Mouse (Mus musculus): ENCODE measurements around the gene Nek4. TPM values are rescaled to one million over a fixed set of nuclear protein-coding genes. Genes with fewer than 3 reads are reported as not detected.

Nek4 gene
- 5.4 and 7.3 TPM in 2 replicates for polyA plus RNA-seq (2015; fragmentation: Nextera tagmentation; extraction: Ambion mirVana)

DNA sequence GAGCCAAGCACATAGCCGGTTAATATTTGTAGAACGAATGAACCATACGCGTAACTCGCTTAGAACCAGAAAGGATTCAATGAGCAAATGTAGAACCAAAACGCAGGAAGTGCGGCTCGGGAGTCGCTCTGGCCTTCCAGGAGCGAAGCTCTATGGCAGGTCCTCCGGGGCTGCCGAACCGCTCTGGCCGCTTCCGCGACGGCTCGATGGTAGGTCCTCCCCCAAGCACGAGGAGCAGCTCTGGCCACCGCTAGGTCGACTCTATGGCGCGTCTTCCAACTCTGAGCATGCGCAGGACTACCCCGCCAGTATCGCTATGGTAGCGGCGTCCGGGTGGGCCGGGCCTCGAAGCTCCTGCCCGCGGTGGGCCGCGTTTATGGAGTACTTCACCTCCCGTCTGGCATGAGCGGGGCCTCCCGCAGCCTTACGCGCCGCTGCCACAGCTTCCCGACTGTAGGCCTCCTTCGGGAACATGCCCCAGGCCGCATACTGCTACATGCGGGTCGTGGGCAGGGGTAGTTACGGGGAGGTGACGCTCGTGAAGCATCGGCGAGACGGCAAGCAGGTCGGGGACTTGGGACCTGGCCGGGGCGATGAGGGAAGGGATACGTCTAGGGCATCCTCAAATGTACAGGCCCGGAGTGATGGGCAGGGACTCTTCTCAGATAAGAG lies at the start of gene Nek4:
TSS of gene Nek4 (plus strand) at position 224 of the 672 bp plus-strand sequence.
- WGBS: under 1% methylated on average over 57 of the region's 57 CpGs
- peak within 1 kb of the TSS; percentile 88 for H3K4me2 ChIP-seq
- no peaks in the 10 kb centered on the region for H3K36me3 ChIP-seq
- peak within 1 kb of the TSS; percentile 78 for H3K9ac ChIP-seq
- H3K27me3 ChIP-seq: 0 out of 2 replicates have a peak, but pooled peaks cover 3% of the 10 kb centered on the region
- peak; percentile 99 for ATAC-seq (replicated peaks; ENCODE audit: insufficient number of reproducible peaks, insufficient read depth, low FRiP score, low read depth)
- H3K4me1 ChIP-seq (replicated peaks): peaks cover 7% of the 10 kb centered on the region
- peak within 1 kb of the TSS; percentile 62; the same call in 1 of the 2 replicates for H3K27ac ChIP-seq
- H3K4me3 ChIP-seq: peak within 1 kb of the TSS; percentile 85
- no peaks in the 10 kb centered on the region for H3K9me3 ChIP-seq (replicated peaks)

DNA sequence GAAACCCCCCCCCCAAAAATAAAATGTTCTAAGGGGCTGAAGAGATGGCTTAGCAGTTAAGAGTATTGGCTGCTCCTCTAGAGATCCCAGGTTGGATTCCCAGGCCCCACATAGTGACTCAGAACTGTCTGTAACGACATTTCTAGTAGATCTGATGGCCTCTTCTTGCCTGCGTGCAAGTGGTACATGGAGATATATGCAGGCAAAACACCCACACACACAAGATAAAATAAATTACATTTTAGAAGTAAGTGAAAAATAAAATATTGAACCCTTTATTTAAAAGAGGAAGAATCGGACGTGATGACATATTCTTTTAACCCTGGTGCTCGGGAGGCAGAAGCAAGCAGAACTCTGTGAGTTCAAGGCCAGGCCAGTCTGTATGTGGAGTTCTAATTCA lies 48.5 kb upstream of the Nek4 start:
- ATAC-seq (replicated peaks; ENCODE audit: insufficient number of reproducible peaks, insufficient read depth, low FRiP score, low read depth): no peak
- no peaks in the 10 kb centered on the region for H3K4me1 ChIP-seq (replicated peaks)
- H3K36me3 ChIP-seq: no peaks in the 10 kb centered on the region
- no peak overlapping the region for H3K4me2 ChIP-seq
- H3K27me3 ChIP-seq: no peaks in the 10 kb centered on the region
- no peak overlapping the region for H3K9ac ChIP-seq
- WGBS: 76% methylated on average over 5 of the region's 5 CpGs
- no peaks in the 10 kb centered on the region for H3K9me3 ChIP-seq (replicated peaks)
- H3K27ac ChIP-seq: no peak overlapping the region
- H3K4me3 ChIP-seq: no peak overlapping the region

DNA sequence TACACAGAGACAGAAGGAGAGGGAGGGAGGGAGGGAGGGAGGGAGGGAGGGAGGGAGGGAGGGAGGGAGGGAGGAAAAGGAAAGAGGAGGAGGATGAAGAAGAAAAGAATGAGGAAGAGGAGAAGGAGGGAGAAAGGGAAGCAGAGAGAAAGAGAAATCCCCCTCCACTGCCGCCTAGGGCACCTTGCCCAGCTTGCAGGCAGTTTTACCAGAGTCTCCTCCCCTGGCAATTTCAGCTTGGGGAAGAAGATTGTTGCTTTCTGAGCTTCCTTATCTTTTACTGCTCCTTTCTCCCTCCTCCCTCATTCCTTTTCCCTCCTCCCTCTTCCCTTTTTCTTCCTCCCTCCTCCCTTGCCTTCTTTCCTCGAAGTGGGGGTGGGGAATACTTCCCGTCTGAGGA lies 48.1 kb upstream of the Nek4 start:
- Histone ChIP-seq H3K4me2 (no peak overlapping the region), H3K4me3 (no peak overlapping the region), H3K36me3 (no peaks in the 10 kb centered on the region), H3K27ac (no peak overlapping the region), H3K27me3 (no peaks in the 10 kb centered on the region), H3K9me3 (replicated peaks) (no peaks in the 10 kb centered on the region), H3K9ac (no peak overlapping the region), H3K4me1 (replicated peaks) (no peaks in the 10 kb centered on the region)
- ATAC-seq (replicated peaks; ENCODE audit: insufficient number of reproducible peaks, insufficient read depth, low FRiP score, low read depth): no peak
- 61% methylated on average over 3 of the region's 3 CpGs for WGBS

DNA sequence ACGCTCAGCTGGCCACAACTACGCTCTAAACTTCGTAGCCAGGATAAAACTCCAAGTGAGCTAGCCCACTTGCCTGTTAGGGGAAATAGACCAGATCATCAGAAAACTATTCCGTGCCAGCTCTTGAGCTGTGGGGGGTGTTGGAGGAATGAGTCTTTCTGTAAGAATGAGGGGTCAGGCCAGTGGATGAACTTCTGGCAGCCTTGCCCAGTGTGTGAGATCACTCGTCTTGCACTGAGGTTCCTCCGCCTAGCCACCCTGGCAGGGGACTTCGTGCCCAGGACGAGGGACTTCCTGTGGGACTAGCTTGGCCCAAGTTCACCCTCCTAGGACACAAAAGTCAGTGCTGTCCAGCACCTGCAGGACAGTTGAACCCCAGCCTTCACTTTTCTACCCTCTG lies 46.9 kb upstream of the Nek4 start:
- no peaks in the 10 kb centered on the region for H3K4me1 ChIP-seq (replicated peaks)
- no peaks in the 10 kb centered on the region for H3K27me3 ChIP-seq
- H3K9me3 ChIP-seq (replicated peaks): no peaks in the 10 kb centered on the region
- H3K4me3 ChIP-seq: no peak overlapping the region
- no peak for ATAC-seq (replicated peaks; ENCODE audit: insufficient number of reproducible peaks, insufficient read depth, low FRiP score, low read depth)
- H3K36me3 ChIP-seq: no peaks in the 10 kb centered on the region
- H3K27ac ChIP-seq: no peak overlapping the region
- H3K9ac ChIP-seq: no peak overlapping the region
- 75% methylated on average over 8 of the region's 8 CpGs for WGBS
- no peak overlapping the region for H3K4me2 ChIP-seq

DNA sequence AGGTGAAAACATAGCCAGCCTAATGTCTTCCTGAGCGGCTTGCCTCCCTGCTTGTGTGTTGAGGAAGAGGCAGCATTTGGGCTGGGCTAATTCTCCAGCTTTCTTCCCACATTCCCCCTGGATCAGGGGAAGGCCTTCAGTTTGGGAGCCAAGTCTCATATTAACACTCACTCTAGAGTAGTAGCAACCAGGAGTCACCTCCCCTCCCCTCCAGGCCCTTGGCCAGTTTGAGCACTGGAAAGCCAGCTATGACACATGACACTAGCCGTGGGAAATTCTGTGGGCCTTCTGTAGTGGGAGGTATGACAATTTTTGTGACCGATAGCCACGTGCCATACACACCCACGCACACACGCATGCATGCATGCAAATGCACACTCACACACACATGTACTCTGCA lies 45.2 kb upstream of the Nek4 start:
- WGBS: 77% methylated on average over 6 of the region's 6 CpGs
- Histone ChIP-seq H3K4me2 (no peak overlapping the region), H3K4me3 (no peak overlapping the region), H3K9me3 (replicated peaks) (no peaks in the 10 kb centered on the region), H3K36me3 (no peaks in the 10 kb centered on the region), H3K4me1 (replicated peaks) (no peaks in the 10 kb centered on the region), H3K27me3 (no peaks in the 10 kb centered on the region), H3K27ac (no peak overlapping the region), H3K9ac (no peak overlapping the region)
- no peak for ATAC-seq (replicated peaks; ENCODE audit: insufficient number of reproducible peaks, insufficient read depth, low FRiP score, low read depth)

DNA sequence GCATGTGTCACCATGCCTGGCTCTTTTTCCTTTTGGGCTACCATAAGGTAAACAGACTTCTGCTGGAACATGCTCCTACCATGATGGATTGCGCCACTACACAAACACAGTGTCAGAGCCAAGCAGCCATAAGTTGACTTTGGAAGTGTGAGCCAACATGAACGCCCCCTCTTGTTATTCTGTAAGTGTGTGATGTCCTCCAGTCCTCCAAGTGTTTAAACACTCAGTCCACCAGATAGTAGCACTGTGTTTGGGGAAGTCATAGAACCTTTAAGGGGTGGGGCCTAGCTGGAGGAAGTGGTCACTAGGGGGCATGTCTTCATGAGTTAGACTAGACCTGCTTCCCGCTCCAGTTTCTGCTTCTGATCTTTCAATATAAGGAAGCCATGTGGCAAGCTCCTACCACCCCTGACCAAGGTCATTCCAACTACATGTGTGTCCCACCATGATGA lies 43.3 kb upstream of the Nek4 start:
- no peaks in the 10 kb centered on the region for H3K4me1 ChIP-seq (replicated peaks)
- H3K27me3 ChIP-seq: no peaks in the 10 kb centered on the region
- H3K9ac ChIP-seq: no peak overlapping the region
- H3K36me3 ChIP-seq: no peaks in the 10 kb centered on the region
- no peak overlapping the region for H3K27ac ChIP-seq
- H3K4me2 ChIP-seq: no peak overlapping the region
- 0 out of 2 replicates have a peak, but pooled peaks have one; percentile 35 for ATAC-seq (replicated peaks; ENCODE audit: insufficient number of reproducible peaks, insufficient read depth, low FRiP score, low read depth)
- H3K9me3 ChIP-seq (replicated peaks): no peaks in the 10 kb centered on the region
- no peak overlapping the region for H3K4me3 ChIP-seq
- WGBS: 74% methylated on average over 3 of the region's 3 CpGs

DNA sequence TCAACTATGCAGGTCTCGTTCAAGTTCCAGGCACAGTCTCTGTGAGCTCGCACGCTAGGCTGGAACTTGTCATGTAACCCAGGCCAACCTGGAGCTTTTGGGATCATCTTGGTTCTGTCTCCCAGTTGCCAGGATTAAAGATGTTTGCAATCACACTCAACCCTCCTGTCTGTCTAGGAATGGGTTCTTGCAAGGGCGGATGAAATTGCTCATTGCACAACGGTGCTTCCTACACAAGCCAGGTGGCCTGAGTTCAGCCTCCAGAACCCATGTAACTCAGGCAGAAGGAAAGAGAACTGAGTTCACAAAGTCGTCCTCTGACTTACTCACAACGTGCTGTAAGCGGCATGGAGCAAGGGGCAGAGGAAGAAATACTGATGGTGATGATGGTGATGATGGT lies 40.0 kb upstream of the Nek4 start:
- ATAC-seq (replicated peaks; ENCODE audit: insufficient number of reproducible peaks, insufficient read depth, low FRiP score, low read depth): no peak
- no peak overlapping the region for H3K4me3 ChIP-seq
- no peaks in the 10 kb centered on the region for H3K36me3 ChIP-seq
- no peak overlapping the region for H3K4me2 ChIP-seq
- H3K27me3 ChIP-seq: no peaks in the 10 kb centered on the region
- H3K9me3 ChIP-seq (replicated peaks): no peaks in the 10 kb centered on the region
- no peak overlapping the region for H3K9ac ChIP-seq
- H3K27ac ChIP-seq: no peak overlapping the region
- no peaks in the 10 kb centered on the region for H3K4me1 ChIP-seq (replicated peaks)
- 87% methylated on average over 8 of the region's 8 CpGs for WGBS

DNA sequence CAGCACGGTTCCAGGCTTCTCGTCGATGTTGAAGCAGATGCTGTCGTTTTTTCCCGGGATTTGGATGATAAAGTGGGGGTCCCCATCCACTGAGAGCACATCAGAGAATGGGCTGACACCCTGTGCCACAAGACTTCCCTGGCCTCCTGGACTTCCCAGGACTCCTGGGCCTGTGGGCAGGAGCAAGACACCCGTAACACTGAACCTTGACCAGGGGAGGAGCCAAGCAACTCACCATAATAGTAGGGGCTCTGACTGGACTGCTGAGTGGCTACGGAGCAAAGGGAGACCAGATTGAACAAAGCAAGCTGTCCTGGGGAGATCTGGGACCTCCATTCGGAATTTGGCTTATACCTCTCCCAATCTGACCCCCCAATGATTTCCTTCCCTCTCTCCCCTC lies 38.5 kb upstream of the Nek4 start:
- no peaks in the 10 kb centered on the region for H3K27me3 ChIP-seq
- 76% methylated on average over 8 of the region's 8 CpGs for WGBS
- H3K9me3 ChIP-seq (replicated peaks): no peaks in the 10 kb centered on the region
- no peaks in the 10 kb centered on the region for H3K36me3 ChIP-seq
- H3K4me2 ChIP-seq: no peak overlapping the region
- no peak overlapping the region for H3K27ac ChIP-seq
- H3K9ac ChIP-seq: no peak overlapping the region
- ATAC-seq (replicated peaks; ENCODE audit: insufficient number of reproducible peaks, insufficient read depth, low FRiP score, low read depth): no peak
- H3K4me3 ChIP-seq: no peak overlapping the region
- H3K4me1 ChIP-seq (replicated peaks): no peaks in the 10 kb centered on the region

DNA sequence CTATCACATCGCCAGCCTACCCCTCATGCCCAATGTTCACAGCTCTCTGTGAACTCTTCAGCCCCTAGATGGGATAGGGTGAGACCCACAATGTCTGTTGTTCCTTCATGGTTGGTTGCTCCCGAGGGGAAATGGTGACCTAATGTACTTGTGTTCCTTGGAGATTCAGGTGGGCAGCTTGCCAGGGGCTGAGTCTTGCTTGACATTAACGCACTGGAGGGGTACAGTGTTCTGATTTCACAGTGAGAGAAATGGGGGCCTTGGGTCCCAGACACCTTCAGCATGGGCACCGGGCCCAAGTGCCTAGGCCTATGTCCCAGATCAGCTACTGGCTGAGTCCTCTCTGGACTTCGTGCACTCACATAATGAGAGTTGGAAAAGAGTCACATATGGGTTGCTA lies 37.8 kb upstream of the Nek4 start:
- H3K9ac ChIP-seq: no peak overlapping the region
- H3K4me1 ChIP-seq (replicated peaks): no peaks in the 10 kb centered on the region
- no peak overlapping the region for H3K4me3 ChIP-seq
- no peak overlapping the region for H3K27ac ChIP-seq
- H3K9me3 ChIP-seq (replicated peaks): no peaks in the 10 kb centered on the region
- 74% methylated on average over 5 of the region's 5 CpGs for WGBS
- H3K36me3 ChIP-seq: no peaks in the 10 kb centered on the region
- no peak overlapping the region for H3K4me2 ChIP-seq
- no peak for ATAC-seq (replicated peaks; ENCODE audit: insufficient number of reproducible peaks, insufficient read depth, low FRiP score, low read depth)
- H3K27me3 ChIP-seq: no peaks in the 10 kb centered on the region

DNA sequence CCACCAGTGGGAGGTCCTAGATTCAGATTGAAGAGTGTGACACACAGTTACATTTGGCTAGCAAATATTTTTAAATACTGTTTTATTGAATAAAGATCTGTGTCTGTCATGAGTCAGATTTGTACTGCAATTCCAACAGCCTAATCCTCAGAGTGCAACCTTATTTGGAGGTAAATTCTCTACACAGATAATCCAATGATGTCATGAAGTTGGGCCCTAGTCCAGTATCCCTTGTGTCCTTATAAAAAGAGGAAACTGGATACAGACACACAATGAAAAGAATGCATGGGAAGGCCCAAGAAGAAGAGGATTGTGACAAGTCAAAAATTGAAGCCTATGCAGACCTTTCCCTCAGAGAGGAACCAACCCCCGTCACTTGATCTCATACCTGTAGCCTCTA lies 34.7 kb upstream of the Nek4 start:
- 79% methylated on average over 1 of the region's 1 CpGs for WGBS

DNA sequence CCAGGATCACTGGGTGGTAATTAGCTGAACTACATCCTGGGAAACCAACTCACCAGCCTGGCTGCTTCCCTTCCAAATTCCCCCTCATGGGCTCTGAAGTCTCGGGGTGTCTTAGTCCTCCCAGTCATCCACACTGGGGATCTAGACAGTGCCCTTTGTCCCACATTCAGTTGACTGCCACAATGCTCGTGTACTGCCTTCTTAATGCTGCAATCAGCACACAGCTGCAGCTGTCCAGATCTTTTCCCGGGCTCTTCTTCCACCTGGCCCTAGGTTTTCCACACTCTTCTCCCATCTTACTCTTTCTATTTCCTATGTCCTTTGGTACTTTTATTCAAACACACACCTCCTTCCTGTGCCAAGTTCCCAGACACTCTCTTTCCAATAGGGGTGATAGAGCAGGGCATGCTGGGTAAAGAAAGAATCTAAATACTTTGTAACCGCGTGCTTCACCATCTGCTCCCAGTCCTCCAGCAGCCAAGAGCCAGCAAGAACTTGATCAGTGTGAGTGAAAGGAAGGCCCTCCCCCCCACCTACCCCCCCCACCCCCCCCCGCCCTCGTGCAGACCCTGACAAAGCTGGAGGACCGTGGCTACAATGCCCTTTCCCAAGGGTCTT lies 29.0 kb upstream of the Nek4 start:
- no peaks in the 10 kb centered on the region for H3K36me3 ChIP-seq
- H3K9ac ChIP-seq: no peak overlapping the region
- H3K27me3 ChIP-seq: no peaks in the 10 kb centered on the region
- no peaks in the 10 kb centered on the region for H3K9me3 ChIP-seq (replicated peaks)
- ATAC-seq (replicated peaks; ENCODE audit: insufficient number of reproducible peaks, insufficient read depth, low FRiP score, low read depth): no peak
- 53% methylated on average over 8 of the region's 8 CpGs for WGBS
- H3K4me1 ChIP-seq (replicated peaks): no peaks in the 10 kb centered on the region
- H3K4me2 ChIP-seq: no peak overlapping the region
- no peak overlapping the region for H3K27ac ChIP-seq
- H3K4me3 ChIP-seq: no peak overlapping the region

More for the DNA sequence above, 34.7 kb upstream of the Nek4 start:
- Histone ChIP-seq H3K4me1 (replicated peaks) (no peaks in the 10 kb centered on the region), H3K4me2 (no peak overlapping the region), H3K9me3 (replicated peaks) (no peaks in the 10 kb centered on the region), H3K4me3 (no peak overlapping the region), H3K27ac (no peak overlapping the region), H3K9ac (no peak overlapping the region), H3K36me3 (no peaks in the 10 kb centered on the region), H3K27me3 (no peaks in the 10 kb centered on the region)
- no peak for ATAC-seq (replicated peaks; ENCODE audit: insufficient number of reproducible peaks, insufficient read depth, low FRiP score, low read depth)
